Mouse (Mus musculus) liver, embryonic 14.5 days (tissue): Measurements from ENCODE around the gene Ccdc84.
"Not testable (repeated sequence)": the region's sequence is repeated elsewhere in the genome, so short reads cannot be mapped to it uniquely, and the experiment has no call there.

ENCODE experiments used
- CTCF ChIP-seq: IDR thresholded peaks from 2 replicates; pipeline ENCODE4 v1.5.1; 2016; ENCODE audit warnings: antibody characterized with exemption, low read depth, control low read depth
- EP300 ChIP-seq: IDR thresholded peaks from 2 replicates; pipeline ENCODE4 v1.6.1; 2016; ENCODE audit warnings: antibody characterized with exemption, low read depth

DNA sequence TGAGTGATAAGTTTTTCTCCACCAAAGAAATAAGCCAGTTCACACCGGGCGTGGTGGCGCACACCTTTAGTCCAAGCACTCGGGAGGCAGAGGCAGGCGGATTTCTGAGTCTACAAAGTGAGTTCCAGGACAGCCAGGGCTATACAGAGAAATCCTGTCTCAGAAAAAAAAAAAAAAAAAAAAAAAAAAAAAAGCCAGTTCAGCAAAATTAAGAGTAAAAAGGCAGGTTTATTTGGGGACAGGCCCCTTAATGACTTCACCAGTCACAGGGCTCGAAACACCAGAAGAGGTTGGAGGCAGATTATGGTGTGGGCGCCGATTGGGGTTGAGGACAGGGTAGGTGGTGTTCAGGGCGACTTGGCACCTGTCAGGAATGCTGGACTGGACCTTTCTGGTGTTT, 1.4 kb upstream of the Ccdc84 start:
- not testable (repeated sequence) for TF ChIP-seq CTCF, EP300
